Mouse (Mus musculus): ENCODE measurements around the gene Fsip2. TPM values are rescaled to one million over a fixed set of nuclear protein-coding genes. Genes with fewer than 3 reads are reported as not detected.

Fsip2 gene
- polyA plus RNA-seq (2014; fragmentation: Nextera tagmentation; extraction: Ambion mirVana) = not detected in 2 replicates

- no peak within 1 kb of the TSS for H3K27ac ChIP-seq (ENCODE audit: low read depth, low read length)
- H3K27me3 ChIP-seq (ENCODE audit: control insufficient read depth, insufficient read depth, low read length) = no peaks in the 10 kb centered on the region
- no peak within 1 kb of the TSS for H3K4me3 ChIP-seq (ENCODE audit: low read depth, low read length)
- no peaks in the 10 kb centered on the region for H3K4me1 ChIP-seq (ENCODE audit: control insufficient read depth, insufficient read depth, low read length)
- H3K4me2 ChIP-seq (ENCODE audit: low read depth) = no peak within 1 kb of the TSS
- no peaks in the 10 kb centered on the region for H3K9me3 ChIP-seq (ENCODE audit: control insufficient read depth, low read length)
- H3K36me3 ChIP-seq (ENCODE audit: control insufficient read depth, insufficient read depth, low read length) = no peaks in the 10 kb centered on the region
- H3K9ac ChIP-seq (ENCODE audit: low read length) = no peak within 1 kb of the TSS
- WGBS = 96% methylated on average over 17 of the region's 17 CpGs
- DNase-seq (ENCODE audit: low spot score) (no peak), ATAC-seq (ENCODE audit: insufficient read depth, low FRiP score, low TSS enrichment) (no peak)
Observed at GRCm38 (mm10) chr2:82943472-82943871, at the start of gene Fsip2. Fsip2 (plus strand) TSS chr2:82943634.

- ATAC-seq (ENCODE audit: insufficient read depth, low FRiP score, low TSS enrichment) (no peak), DNase-seq (ENCODE audit: low spot score) (no peak)
- H3K4me2 ChIP-seq (ENCODE audit: low read depth) = no peak overlapping the region
- no peaks in the 10 kb centered on the region for H3K4me1 ChIP-seq (ENCODE audit: control insufficient read depth, insufficient read depth, low read length)
- no peak overlapping the region for H3K27ac ChIP-seq (ENCODE audit: low read depth, low read length)
- 86% methylated on average over 3 of the region's 3 CpGs for WGBS
- no peaks in the 10 kb centered on the region for H3K27me3 ChIP-seq (ENCODE audit: control insufficient read depth, insufficient read depth, low read length)
- no peaks in the 10 kb centered on the region for H3K36me3 ChIP-seq (ENCODE audit: control insufficient read depth, insufficient read depth, low read length)
- H3K4me3 ChIP-seq (ENCODE audit: low read depth, low read length) = no peak overlapping the region
- no peak overlapping the region for H3K9ac ChIP-seq (ENCODE audit: low read length)
- no peaks in the 10 kb centered on the region for H3K9me3 ChIP-seq (ENCODE audit: control insufficient read depth, low read length)
Observed at GRCm38 (mm10) chr2:82963443-82963842, 20.0 kb downstream of the Fsip2 start.

GRCm38 (mm10) chr2:83025853-83026252, 82.4 kb downstream of the Fsip2 start:
- WGBS = 69% methylated on average over 7 of the region's 7 CpGs
- H3K4me3 ChIP-seq (ENCODE audit: low read depth, low read length) = no peak overlapping the region
- H3K4me1 ChIP-seq (ENCODE audit: control insufficient read depth, insufficient read depth, low read length) = no peaks in the 10 kb centered on the region
- no peaks in the 10 kb centered on the region for H3K27me3 ChIP-seq (ENCODE audit: control insufficient read depth, insufficient read depth, low read length)
- ATAC-seq (ENCODE audit: insufficient read depth, low FRiP score, low TSS enrichment) = peak; percentile 81; the same call in 1 of the 2 replicates
- no peak overlapping the region for H3K27ac ChIP-seq (ENCODE audit: low read depth, low read length)
- no peak overlapping the region for H3K4me2 ChIP-seq (ENCODE audit: low read depth)
- no peaks in the 10 kb centered on the region for H3K9me3 ChIP-seq (ENCODE audit: control insufficient read depth, low read length)
- H3K9ac ChIP-seq (ENCODE audit: low read length) = no peak overlapping the region
- DNase-seq (ENCODE audit: low spot score) = peak; percentile 9
- no peaks in the 10 kb centered on the region for H3K36me3 ChIP-seq (ENCODE audit: control insufficient read depth, insufficient read depth, low read length)

GRCm38 (mm10) chr2:83052914-83053690, 109.7 kb downstream of the Fsip2 start:
- ATAC-seq (ENCODE audit: insufficient read depth, low FRiP score, low TSS enrichment) = no peak
- no peak overlapping the region for H3K9ac ChIP-seq (ENCODE audit: low read length)
- no peaks in the 10 kb centered on the region for H3K4me1 ChIP-seq (ENCODE audit: control insufficient read depth, insufficient read depth, low read length)
- 88% methylated on average over 5 of the region's 5 CpGs for WGBS
- no peak overlapping the region for H3K4me2 ChIP-seq (ENCODE audit: low read depth)
- DNase-seq (ENCODE audit: low spot score) = no peak
- H3K27ac ChIP-seq (ENCODE audit: low read depth, low read length) = no peak overlapping the region
- H3K27me3 ChIP-seq (ENCODE audit: control insufficient read depth, insufficient read depth, low read length) = no peaks in the 10 kb centered on the region
- no peaks in the 10 kb centered on the region for H3K9me3 ChIP-seq (ENCODE audit: control insufficient read depth, low read length)
- no peaks in the 10 kb centered on the region for H3K36me3 ChIP-seq (ENCODE audit: control insufficient read depth, insufficient read depth, low read length)
- no peak overlapping the region for H3K4me3 ChIP-seq (ENCODE audit: low read depth, low read length)

All from neural tube, embryonic 11.5 days (tissue).